In the genomic region with DNA sequence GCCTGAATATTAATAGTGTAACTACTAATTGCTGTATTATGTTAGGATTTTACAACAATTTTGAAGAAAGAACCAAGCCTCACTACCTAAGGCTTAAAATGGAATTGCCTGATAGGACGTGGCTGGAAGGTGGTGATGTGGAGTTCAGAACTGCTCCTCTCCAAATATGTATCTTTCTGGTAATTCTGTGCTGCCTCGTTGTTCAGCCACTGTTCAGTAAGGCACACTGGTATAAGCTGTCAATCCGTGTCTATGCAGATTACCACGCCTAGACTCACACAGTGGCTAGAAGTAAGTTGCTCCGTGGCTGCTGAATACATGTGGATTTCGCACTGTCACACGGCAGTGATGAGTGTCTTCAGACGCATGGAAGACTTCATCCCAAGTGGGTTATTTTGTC, we compare ENCODE assay signal across 21 mouse cellular contexts. TPM values are rescaled to one million over a fixed set of nuclear protein-coding genes. Genes with fewer than 3 reads are reported as not detected.
"Had no signal": no experiment of that assay in that cellular context is flagged by ENCODE, and none has a peak within 500 bp of the region (broad histone marks: within the 10 kb centered on the region; RNA-seq: fewer than 3 reads in every experiment).

No protein-coding gene starts in this region.

- H3K36me3 ChIP-seq: midbrain, embryonic 15.5 days had no signal

- H3K9me3 ChIP-seq: midbrain, embryonic 13.5 days; midbrain, embryonic 15.5 days; neural tube, embryonic 13.5 days; neural tube, embryonic 15.5 days had no signal

- DNase-seq: lung, adult 18-20 months; lung, embryonic 14.5 days; lung, postnatal 10 days; lung, postnatal 4 days; retina, postnatal 1 day; right cerebral cortex, adult 18-20 months; right cerebral cortex, postnatal 4 days; spleen, adult 18-20 months; thymus, adult 18-20 months; thymus, postnatal 14 days; thymus, postnatal 36 days had no signal

- H3K4me1 ChIP-seq: midbrain, embryonic 15.5 days; neural tube, embryonic 13.5 days had no signal

- H3K27me3 ChIP-seq: midbrain, embryonic 13.5 days; midbrain, embryonic 15.5 days; neural tube, embryonic 13.5 days; neural tube, embryonic 15.5 days had no signal

- H3K27ac ChIP-seq: midbrain, embryonic 13.5 days; midbrain, embryonic 15.5 days; neural tube, embryonic 13.5 days; neural tube, embryonic 15.5 days had no signal

- ATAC-seq: midbrain, embryonic 13.5 days; midbrain, embryonic 15.5 days had no signal

- H3K4me3 ChIP-seq: midbrain, embryonic 13.5 days; midbrain, embryonic 15.5 days; myocyte; neural tube, embryonic 13.5 days; neural tube, embryonic 15.5 days had no signal

- H3K9ac ChIP-seq: lung, embryonic 14.5 days; midbrain, embryonic 13.5 days; midbrain, embryonic 15.5 days; neural tube, embryonic 13.5 days; neural tube, embryonic 15.5 days had no signal

- H3K4me2 ChIP-seq: lung, embryonic 14.5 days; midbrain, embryonic 11.5 days; midbrain, embryonic 13.5 days; midbrain, embryonic 15.5 days; neural tube, embryonic 13.5 days; neural tube, embryonic 15.5 days had no signal

RNA-seq across cellular contexts. Expression of a gene that starts 4.9 kb away (rescaled TPM):
- total RNA-seq: megakaryocyte, adult 5-6 weeks; megakaryocyte-erythroid progenitor cell, adult 5-6 weeks had no signal
- polyA plus RNA-seq: myocyte; neural tube, embryonic 11.5 days; small intestine, adult 2 months had no signal

RNA-seq across cellular contexts. Expression of a gene that starts 59.9 kb away (rescaled TPM):
- total RNA-seq: megakaryocyte, adult 5-6 weeks; megakaryocyte-erythroid progenitor cell, adult 5-6 weeks had no signal
